Mouse (Mus musculus) olfactory bulb, adult 2 months (tissue): Measurements from ENCODE around the gene Spty2d1. TPM values are rescaled to one million over a fixed set of nuclear protein-coding genes. Genes with fewer than 3 reads are reported as not detected.
"Not testable (repeated sequence)": the region's sequence is repeated elsewhere in the genome, so short reads cannot be mapped to it uniquely, and the experiment has no call there.

ENCODE experiments used
- H3K27ac ChIP-seq: fragments of 200-500 bp; 2 replicates; pipeline ENCODE4 v1.5.1; 2012; ENCODE audit warnings: low read depth, low read length; ENCODE audit not compliant: insufficient read depth
- H3K4me1 ChIP-seq: fragments of 200-500 bp; 2 replicates; pipeline ENCODE4 v1.6.1; 2012; ENCODE audit warnings: low read length; ENCODE audit not compliant: control insufficient read depth, insufficient read depth
- H3K4me3 ChIP-seq: fragments of 200-500 bp; 2 replicates; pipeline ENCODE4 v1.5.1; 2012; ENCODE audit warnings: mild to moderate bottlenecking, low read depth, low read length, moderate library complexity; ENCODE audit not compliant: insufficient read depth
- CTCF ChIP-seq: fragments of 200-500 bp; IDR thresholded peaks from 2 replicates; pipeline ENCODE4 v1.5.1; 2012; ENCODE audit warnings: low read depth, mild to moderate bottlenecking, low read length, moderate library complexity; ENCODE audit not compliant: insufficient read depth
- POLR2A ChIP-seq: fragments of 200-500 bp; IDR thresholded peaks from 2 replicates; pipeline ENCODE4 v1.6.1; 2012; ENCODE audit warnings: mild to moderate bottlenecking, low read depth, low read length, moderate library complexity; ENCODE audit not compliant: insufficient read depth
- WGBS: fragments of 180-500 bp; shearing (Covaris S2); methylation state at CpG from one replicate; pipeline ENCODE4 v1.1.7; 2018; 5-methylcytosine and 5-hydroxymethylcytosine counted together
- polyA plus RNA-seq: library from polyadenylated mRNA; stranded (reverse); fragments of >200 nt; gene quantifications from 2 replicates; pipeline ENCODE4 v1.2.4, GENCODE M21; 2012; ENCODE audit warnings: low replicate concordance; ENCODE audit not compliant: missing spikeins, insufficient read depth, insufficient read length

Spty2d1 gene
- polyA plus RNA-seq, 1 experiment, result not detected

DNA sequence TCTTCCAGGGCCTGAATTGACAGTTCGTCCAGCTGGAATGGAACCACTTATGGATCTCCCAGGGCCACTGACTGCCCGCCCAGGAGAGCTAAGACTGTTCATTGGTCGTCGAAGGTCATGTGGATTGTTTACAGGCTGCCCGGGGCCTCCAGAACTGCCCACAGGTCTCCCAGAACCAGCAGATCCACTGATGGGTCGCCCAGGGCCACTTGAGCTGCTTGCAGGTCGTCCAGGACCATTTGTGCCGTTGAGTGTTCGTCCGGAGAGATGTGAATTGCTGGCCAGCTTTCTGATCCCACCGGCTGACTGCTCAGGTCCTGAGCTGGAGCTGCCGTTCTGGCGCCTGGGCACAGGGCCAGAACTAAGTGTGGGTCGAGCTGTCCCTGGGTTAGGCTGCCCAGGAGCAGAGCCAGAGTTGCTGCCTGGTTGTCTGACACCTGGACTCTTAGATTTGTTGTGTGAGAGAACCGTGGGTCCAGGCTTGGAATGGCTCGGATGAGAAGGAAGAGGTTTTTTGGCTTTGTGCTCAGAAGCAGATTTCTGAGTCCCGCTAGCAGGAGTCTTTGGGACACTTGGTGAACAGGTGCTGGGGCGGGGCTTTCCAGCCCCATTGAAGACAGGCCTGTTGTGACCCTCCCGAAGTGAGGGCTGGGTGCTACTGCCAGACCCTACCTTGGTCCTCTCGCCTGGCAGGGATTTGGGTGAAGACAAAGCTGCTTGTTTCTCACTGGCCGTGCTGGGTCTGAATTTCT lies 10.4 kb downstream of the Spty2d1 start:
- Histone ChIP-seq H3K4me1 (peaks cover 10% of the 10 kb centered on the region), H3K27ac (no peak overlapping the region), H3K4me3 (no peak overlapping the region)
- WGBS, result 74% methylated on average over 21 of the region's 21 CpGs
- TF ChIP-seq CTCF (no peak), POLR2A (no peak)

- TF ChIP-seq POLR2A (no peak), CTCF (no peak)
- H3K27ac ChIP-seq, result no peak overlapping the region
- 83% methylated on average over 4 of the region's 4 CpGs for WGBS
- H3K4me3 ChIP-seq, result no peak overlapping the region
- H3K4me1 ChIP-seq, result peaks cover 10% of the 10 kb centered on the region
Measured at GRCm38 (mm10) chr7:46997008-46997407, 11.2 kb downstream of the Spty2d1 start.

DNA sequence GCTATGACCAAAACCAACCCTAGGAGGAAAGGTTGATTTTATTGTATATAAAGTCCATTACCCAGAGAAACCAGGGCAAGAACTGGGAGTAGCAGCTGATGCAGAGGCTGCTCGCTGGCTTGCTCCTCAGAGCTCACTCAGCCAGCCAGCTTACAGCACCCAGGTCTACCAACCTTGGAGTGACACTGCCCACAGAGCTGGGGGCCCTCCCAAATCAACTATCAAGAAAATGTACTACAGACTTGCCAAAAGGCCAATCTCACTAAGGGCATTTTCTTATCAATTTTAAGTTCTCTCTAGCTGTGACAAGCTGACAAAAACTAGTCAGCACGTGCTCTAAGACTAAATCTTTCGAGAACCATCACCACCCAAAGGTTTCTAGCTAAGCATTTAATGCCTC lies 12.7 kb downstream of the Spty2d1 start:
- no peak overlapping the region for H3K27ac ChIP-seq
- H3K4me3 ChIP-seq, result no peak overlapping the region
- peaks cover 6% of the 10 kb centered on the region for H3K4me1 ChIP-seq
- WGBS, result 95% methylated on average over 3 of the region's 3 CpGs
- no peak for TF ChIP-seq CTCF
- TF ChIP-seq POLR2A, result no peak

DNA sequence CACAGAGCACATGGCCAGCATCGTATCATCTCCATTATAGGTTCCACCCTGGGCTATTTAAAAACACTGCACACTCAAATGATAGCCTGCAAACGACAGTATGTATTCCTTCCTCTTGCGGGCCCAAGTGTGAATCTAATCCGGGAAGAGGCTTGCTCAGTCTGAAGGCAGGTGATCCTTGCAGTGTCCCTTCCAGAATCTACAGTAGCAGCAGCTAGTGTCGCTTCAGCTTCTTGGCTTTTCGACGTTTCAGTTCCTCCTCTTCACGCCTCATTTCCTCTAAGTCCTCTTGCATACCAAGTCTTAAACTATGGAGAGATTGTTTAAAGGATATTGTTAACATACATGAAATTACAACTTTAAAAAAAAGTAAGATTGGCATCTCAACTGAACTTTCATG lies 15.1 kb downstream of the Spty2d1 start:
- H3K4me3 ChIP-seq, result no peak overlapping the region
- H3K27ac ChIP-seq, result no peak overlapping the region
- 75% methylated on average over 8 of the region's 8 CpGs for WGBS
- TF ChIP-seq POLR2A (no peak), CTCF (no peak)
- H3K4me1 ChIP-seq, result peaks cover 4% of the 10 kb centered on the region; the same call in 1 of the 2 replicates

DNA sequence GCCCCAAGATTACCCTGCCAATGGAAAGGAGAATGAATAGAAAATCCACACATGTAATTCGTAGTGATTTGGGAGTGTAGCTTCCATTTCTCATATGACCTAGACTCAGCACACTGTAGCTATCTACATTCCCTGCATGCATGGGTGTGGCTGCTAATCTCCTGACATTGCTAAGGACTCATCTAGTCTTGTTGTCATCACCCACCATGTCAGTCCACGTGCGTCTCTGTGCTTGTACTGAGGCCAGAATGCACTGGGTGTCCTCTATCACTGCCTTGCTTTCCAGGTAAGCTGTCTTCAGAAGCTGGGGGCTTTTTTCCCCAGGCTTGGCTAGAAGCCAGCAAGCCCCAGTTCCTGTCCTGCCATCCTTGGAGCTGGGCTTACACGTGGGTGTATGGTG lies 18.8 kb downstream of the Spty2d1 start:
- not testable (repeated sequence) for H3K27ac ChIP-seq, H3K4me1 ChIP-seq, H3K4me3 ChIP-seq
- 82% methylated on average over 4 of the region's 4 CpGs for WGBS

DNA sequence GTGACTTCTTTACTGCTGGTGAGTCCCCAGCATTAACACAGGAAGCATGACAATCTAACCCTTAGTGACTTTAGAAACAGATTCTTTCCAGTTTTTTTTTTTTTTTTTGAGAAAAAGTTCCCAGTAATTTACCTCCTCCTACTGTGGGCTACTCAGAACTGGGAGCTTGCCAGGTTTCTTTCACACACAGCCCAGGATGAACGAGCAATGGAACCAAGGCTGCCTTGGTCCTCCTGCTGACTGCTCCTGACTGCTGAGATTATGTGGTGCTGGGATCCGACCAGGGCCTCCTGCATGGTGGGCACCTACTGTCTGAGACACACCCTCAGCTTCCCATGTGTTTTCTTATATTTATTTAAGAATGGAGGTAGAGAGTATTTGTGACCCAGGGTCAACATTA lies 21.1 kb downstream of the Spty2d1 start:
- Histone ChIP-seq H3K4me3 (no peak overlapping the region), H3K27ac (no peak overlapping the region), H3K4me1 (peaks cover 3% of the 10 kb centered on the region)
- 25% methylated on average over 2 of the region's 2 CpGs for WGBS
- no peak for TF ChIP-seq POLR2A
- no peak for TF ChIP-seq CTCF

- 52% methylated on average over 5 of the region's 5 CpGs for WGBS
- Histone ChIP-seq H3K4me1 (peaks cover 3% of the 10 kb centered on the region), H3K27ac (no peak overlapping the region), H3K4me3 (no peak overlapping the region)
- TF ChIP-seq CTCF (no peak), POLR2A (no peak)
Measured at GRCm38 (mm10) chr7:46986646-46987045, 21.6 kb downstream of the Spty2d1 start.

GRCm38 (mm10) chr7:46985718-46986505 lies 22.3 kb downstream of the Spty2d1 start:
- peaks cover 3% of the 10 kb centered on the region for H3K4me1 ChIP-seq
- no peak for TF ChIP-seq POLR2A
- TF ChIP-seq CTCF, result no peak
- WGBS, result 48% methylated on average over 8 of the region's 8 CpGs
- H3K27ac ChIP-seq, result no peak overlapping the region
- no peak overlapping the region for H3K4me3 ChIP-seq

GRCm38 (mm10) chr7:46983280-46983679 lies 24.9 kb downstream of the Spty2d1 start, which contains the start of gene Gm9999:
TSS of gene Gm9999 (plus strand) at chr7:46983580.
- WGBS, result 96% methylated on average over 3 of the region's 3 CpGs
- H3K27ac ChIP-seq, result no peak within 1 kb of the TSS
- H3K4me3 ChIP-seq, result no peak within 1 kb of the TSS
- TF ChIP-seq POLR2A, result no peak
- TF ChIP-seq CTCF, result no peak
- peaks cover 3% of the 10 kb centered on the region for H3K4me1 ChIP-seq

GRCm38 (mm10) chr7:46975456-46975855 lies 32.8 kb downstream of the Spty2d1 start:
- WGBS, result 89% methylated on average over 11 of the region's 11 CpGs

More at GRCm38 (mm10) chr7:46975456-46975855, 32.8 kb downstream of the Spty2d1 start:
- Histone ChIP-seq H3K27ac (no peak overlapping the region), H3K4me1 (no peaks in the 10 kb centered on the region), H3K4me3 (no peak overlapping the region)
- no peak for TF ChIP-seq CTCF
- TF ChIP-seq POLR2A, result no peak
